Mouse (Mus musculus): ENCODE measurements around the gene Mtx2. TPM values are rescaled to one million over a fixed set of nuclear protein-coding genes. Genes with fewer than 3 reads are reported as not detected.

Gene Mtx2
- polyA plus RNA-seq (2017; shearing (Covaris generic)): 21.3 TPM

GRCm38 (mm10) chr2:74825730-74826430 lies at the start of gene Mtx2:
Gene Mtx2, plus strand, starts transcription at chr2:74825803.

Other genes with a start within 250 kb of the Mtx2 start
- 22.2 TPM for gene Lnpk, start 246.4 kb upstream of the Mtx2 start, polyA plus RNA-seq (2017; shearing (Covaris generic))
- not detected for gene Evx2, start 166.2 kb upstream of the Mtx2 start, polyA plus RNA-seq (2017; shearing (Covaris generic))
- gene Hoxd13, start 157.5 kb upstream of the Mtx2 start, polyA plus RNA-seq (2017; shearing (Covaris generic)): not detected
- gene Hoxd12, start 150.8 kb upstream of the Mtx2 start, polyA plus RNA-seq (2017; shearing (Covaris generic)): not detected
- not detected for gene Hoxd11, start 146.2 kb upstream of the Mtx2 start, polyA plus RNA-seq (2017; shearing (Covaris generic))
- gene Hoxd10, start 133.9 kb upstream of the Mtx2 start, polyA plus RNA-seq (2017; shearing (Covaris generic)): not detected
- gene Hoxd9, start 128.1 kb upstream of the Mtx2 start, polyA plus RNA-seq (2017; shearing (Covaris generic)): not detected
- gene Hoxd8, start 121.2 kb upstream of the Mtx2 start, polyA plus RNA-seq (2017; shearing (Covaris generic)): not detected
- not detected for gene Hoxd3, start 113.9 kb upstream of the Mtx2 start, polyA plus RNA-seq (2017; shearing (Covaris generic))
- gene Hoxd4, start 113.9 kb upstream of the Mtx2 start, polyA plus RNA-seq (2017; shearing (Covaris generic)): not detected
- not detected for gene Gm28230, start 99.1 kb upstream of the Mtx2 start, polyA plus RNA-seq (2017; shearing (Covaris generic))
- gene Hoxd1, start 62.8 kb upstream of the Mtx2 start, polyA plus RNA-seq (2017; shearing (Covaris generic)): not detected